Mouse (Mus musculus) mouse embryonic stem cell (cell line): ENCODE measurements around the gene Olfr904.

Experiments
- in situ Hi-C, 2 experiments: fragments of 300-500 bp; cut with MboI; formaldehyde crosslinking; loops; 1 replicate in 1 of 2; 3 replicates in 1 of 2; pipeline ENCODE4 v1.14.3; 2019 to 2020; ENCODE audit warnings: low sequenced_read_pairs in 2 of 2, low pct_unique_long_range_greater_than_20kb in 1 of 2, mixed read lengths in 1 of 2; ENCODE audit not compliant: unreplicated experiment in 1 of 2

Olfr904 gene

GRCm38 (mm10) chr9:38462844-38463243 is at the start of gene Olfr904:
Gene Olfr904 (plus strand): TSS chr9:38463144.
- in situ Hi-C loops: no loop called here

DNA sequence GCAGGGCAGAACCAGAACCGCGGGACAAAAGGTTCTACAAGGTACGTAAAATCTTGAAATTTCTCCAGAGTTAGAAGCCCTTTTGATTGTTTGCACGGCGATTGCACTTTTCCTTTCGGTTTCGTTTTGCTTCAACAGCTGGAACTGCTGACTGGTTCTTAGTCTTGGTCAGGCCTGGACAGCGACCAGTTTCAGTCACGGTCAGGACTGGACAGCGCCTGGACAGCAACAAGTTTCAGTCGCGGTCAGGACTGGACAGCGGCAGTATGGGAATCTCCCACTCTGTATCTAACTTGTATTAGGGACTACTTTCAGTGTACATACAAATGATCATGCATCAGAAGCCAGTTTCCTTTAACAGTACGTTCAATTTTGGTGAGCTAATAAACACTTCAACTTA is 49.4 kb upstream of the Olfr904 start:
- in situ Hi-C loops: loop anchor here in 1 of 2 experiments (25.0 kb wide), 1 partner anchor 224 kb away; no protein-coding TSS in a partner anchor

DNA sequence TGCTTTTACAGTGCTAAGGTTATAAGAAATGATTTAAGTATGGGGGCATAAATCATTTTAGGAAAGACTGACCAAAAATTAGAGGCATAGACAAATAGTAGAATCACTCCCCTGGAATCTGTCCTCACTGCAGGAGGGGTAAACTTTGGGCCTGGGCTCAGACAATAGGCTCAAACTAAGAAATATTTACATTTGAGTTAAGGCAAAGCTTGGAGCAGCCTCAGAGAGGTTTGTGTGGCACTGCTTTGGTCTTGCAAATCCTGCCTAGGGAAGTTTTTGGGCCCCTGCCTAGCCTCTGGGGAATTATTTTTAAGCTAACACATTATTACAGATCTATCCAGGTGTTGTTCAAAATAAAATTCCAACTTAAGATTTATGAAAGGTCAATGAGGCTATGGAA is 39.1 kb upstream of the Olfr904 start:
- in situ Hi-C loops: loop anchor here in 1 of 2 experiments (25.0 kb wide), 1 partner anchor 214 kb away; no protein-coding TSS in a partner anchor

DNA sequence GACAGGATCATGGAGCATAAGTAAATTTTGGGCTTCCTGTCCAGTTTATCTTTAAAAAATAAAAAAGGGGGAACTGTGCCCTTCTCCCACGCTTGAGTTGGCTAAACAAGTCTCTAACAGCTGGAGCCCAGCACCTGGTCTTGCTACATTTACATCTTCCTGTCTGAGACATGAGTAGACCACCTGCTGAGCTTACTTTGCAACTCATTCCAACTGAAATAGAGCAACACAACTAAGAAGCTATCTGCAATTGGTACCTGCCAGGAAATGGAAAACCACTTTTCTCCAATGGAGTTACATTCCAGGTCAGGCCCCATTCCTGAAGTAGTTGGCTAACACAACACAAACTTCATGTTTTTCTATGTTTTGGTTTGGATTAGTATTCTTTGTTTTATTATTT is 35.9 kb upstream of the Olfr904 start:
- in situ Hi-C loops: no loop called here

- in situ Hi-C loops: no loop called here
Observed at GRCm38 (mm10) chr9:38429155-38429554, 33.8 kb upstream of the Olfr904 start, which contains the start of gene Olfr901. Gene Olfr901 (plus strand): TSS chr9:38429455.

- in situ Hi-C loops: no loop called here
Observed at GRCm38 (mm10) chr9:38447352-38447751, 15.6 kb upstream of the Olfr904 start, which contains the start of gene Olfr902. Gene Olfr902 (plus strand): TSS chr9:38447652.

- in situ Hi-C loops: no loop called here
Observed at GRCm38 (mm10) chr9:38470807-38471206, 7.9 kb downstream of the Olfr904 start, which contains the start of gene Olfr905. Gene Olfr905 (plus strand): TSS chr9:38471107.

GRCm38 (mm10) chr9:38486785-38487184 is 23.8 kb downstream of the Olfr904 start, which contains the start of gene Olfr906:
Gene Olfr906 (plus strand): TSS chr9:38487085.
- in situ Hi-C loops: no loop called here

DNA sequence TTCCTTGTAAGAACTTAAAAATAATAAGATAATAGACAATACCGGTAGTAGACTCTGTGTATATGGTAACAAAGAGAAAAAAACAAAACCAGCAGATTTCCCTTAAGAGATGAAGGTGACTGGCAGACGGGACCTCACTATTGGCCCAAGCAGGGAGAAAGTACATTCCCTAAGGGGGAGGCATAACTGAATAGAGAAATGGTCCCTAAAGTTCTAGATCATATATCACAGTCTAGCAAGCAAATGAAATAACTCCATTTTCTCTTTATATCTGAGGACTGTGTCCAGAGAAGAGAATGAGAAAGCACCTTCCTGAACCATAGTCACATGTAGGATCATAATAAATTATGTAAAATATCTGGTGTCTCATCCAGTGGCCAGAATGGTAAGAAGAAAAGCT is 32.6 kb downstream of the Olfr904 start, which contains the start of gene Olfr907:
Olfr907 (plus strand) TSS at position 301 of the 400 bp plus-strand sequence.
- in situ Hi-C loops: no loop called here

GRCm38 (mm10) chr9:38512353-38512752 is 49.4 kb downstream of the Olfr904 start:
- in situ Hi-C loops: no loop called here
